Mouse (Mus musculus) adrenal gland, adult 18-20 months (tissue): ENCODE data around the gene Stag2. TPM values are rescaled to one million over a fixed set of nuclear protein-coding genes. Genes with fewer than 3 reads are reported as not detected.

Experiments
- DNase-seq, 2 experiments: peaks; one replicate each; pipeline ENCODE4 v3.0.0; 2021 to 2022; ENCODE audit warnings: low spot score in 2 of 2
- total RNA-seq, 2 experiments: library from RNA; stranded (reverse); gene quantifications; 1 replicate in 1 of 2; 2 replicates in 1 of 2; pipeline ENCODE4 v1.2.3; 2021

Gene Stag2
- total RNA-seq, 2 experiments from 2014 or later = 65.4 to 69.7 TPM

DNA sequence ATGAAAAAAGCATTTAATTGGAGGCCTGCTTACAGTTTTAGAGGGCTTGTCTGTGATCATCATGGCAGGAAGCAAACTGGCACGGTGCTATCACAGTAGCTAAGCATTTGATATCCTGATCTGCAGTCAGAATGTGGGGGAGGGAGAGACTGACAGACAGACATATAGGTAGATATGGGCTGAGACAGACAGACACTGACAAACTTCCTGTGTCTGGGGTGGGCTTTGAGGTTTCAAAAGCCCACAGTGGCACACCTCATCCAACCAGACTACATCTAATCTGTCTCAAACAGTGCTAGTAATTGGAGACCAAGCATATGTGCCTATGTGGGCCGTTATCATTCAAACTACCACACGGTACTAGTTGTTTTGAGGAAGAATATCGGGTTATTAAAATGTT lies 53.4 kb downstream of the Stag2 start:
- DNase-seq = no peak

DNA sequence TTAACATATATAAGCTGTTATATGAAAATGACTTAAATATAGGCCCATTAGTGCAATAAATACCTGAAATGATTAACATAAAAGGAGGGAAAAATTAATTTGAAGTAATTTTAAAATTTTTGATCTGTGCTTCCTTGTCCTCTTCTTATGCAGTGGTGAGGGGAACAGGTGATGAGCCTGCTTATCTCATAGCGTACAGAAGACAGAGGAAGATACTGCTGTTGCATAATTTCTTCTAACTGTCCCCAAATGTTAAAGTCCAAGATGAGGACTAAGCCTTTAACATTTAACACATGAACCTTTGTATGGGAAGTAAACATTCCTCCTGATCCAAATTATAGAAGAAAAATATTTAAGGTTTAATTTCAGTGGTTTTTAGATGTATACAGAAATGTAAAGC lies 66.6 kb downstream of the Stag2 start:
- DNase-seq = no peak

DNA sequence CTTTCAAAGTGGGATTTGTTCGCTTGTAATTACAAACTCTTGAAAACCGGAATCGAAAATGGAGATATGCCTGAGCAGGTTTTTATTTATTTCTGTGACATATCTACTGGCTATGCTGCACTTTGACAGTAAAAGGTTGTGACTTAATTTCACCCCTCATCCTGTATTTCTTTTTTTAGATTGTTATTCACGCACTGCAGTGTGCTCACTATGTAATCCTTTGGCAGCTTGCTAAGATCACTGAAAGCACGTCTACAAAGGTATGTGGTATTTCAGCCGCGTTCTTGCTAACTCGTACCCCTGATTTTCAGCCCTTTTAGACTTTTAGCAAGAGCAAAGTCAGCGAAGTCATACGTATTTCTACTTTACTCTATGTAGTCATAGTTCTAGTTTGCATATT lies 101.2 kb downstream of the Stag2 start:
- no peak for DNase-seq

- DNase-seq = no peak
Observed at GRCm38 (mm10) chrX:42272713-42273112, 123.6 kb downstream of the Stag2 start.

DNA sequence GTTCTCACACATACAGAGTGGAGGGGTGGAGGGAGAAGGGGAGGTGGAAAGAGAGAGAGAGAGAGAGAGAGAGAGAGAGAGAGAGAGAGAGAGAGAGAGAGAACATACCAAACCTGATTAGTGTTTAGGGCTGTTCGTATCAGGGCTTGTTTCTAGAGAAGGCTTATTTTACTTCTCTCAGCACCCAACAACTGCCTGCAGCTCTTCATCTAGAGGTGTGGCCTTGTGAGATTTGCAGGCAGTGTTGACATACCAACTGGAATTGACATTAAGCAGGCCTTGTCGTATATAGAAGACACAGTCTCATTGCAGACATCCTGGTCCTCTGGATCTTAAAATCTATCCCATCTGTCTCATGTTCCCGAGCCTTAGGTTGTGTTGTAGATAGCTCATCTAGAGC lies 141.1 kb downstream of the Stag2 start:
- DNase-seq = no peak

DNA sequence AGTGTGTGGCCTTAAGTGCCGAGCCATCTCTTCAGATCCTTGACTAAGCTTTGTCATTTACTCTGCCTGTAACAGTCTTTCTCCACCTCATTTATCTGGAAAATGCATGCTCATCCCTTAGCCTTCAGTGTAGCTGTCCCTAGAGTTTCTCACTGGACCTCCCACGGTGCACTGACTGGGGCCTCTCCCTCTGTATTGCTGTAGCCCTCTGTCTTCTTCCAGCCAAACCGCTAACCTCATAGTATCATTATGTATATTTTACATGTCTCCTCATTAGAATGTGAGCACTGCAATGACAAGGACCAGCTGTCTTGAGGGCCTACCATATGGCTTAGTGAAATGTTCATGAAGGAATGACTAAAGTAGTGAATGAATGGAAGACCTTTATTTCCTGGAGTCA lies 166.1 kb downstream of the Stag2 start:
- DNase-seq = no peak

DNA sequence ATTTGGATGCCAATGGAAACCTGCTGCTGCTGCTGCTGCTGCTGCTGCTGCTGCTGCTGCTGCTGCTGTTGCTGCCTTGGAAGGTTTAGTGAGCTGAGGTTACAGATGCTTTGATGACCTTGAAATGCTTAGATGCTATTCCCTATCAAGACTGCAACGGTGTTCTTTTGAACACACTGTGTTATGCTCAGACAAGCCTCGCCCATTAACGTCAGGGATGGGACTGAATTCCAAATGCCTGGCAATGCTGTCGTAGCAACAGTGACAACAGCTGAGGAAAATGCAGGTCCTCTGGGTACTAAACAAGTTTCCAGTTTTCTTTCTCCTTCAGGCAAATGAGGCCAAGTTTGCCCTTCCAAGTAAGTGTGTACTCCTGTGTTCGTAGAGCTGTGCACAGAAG lies 171.3 kb downstream of the Stag2 start:
- no peak for DNase-seq

GRCm38 (mm10) chrX:42321200-42321773 lies 172.2 kb downstream of the Stag2 start:
- no peak for DNase-seq

GRCm38 (mm10) chrX:42324848-42325247 lies 175.7 kb downstream of the Stag2 start:
- DNase-seq = no peak

Other genes starting within 250 kb of the Stag2 start
- gene Thoc2, start 228.6 kb upstream of the Stag2 start, total RNA-seq = 10 to 100 TPM; 58.5 to 60.4 TPM
- gene Xiap, start 89.6 kb upstream of the Stag2 start, total RNA-seq = 10 to 100 TPM; 43.1 to 44.7 TPM